Mouse (Mus musculus) hindbrain, embryonic 14.5 days (tissue): ENCODE data around the gene Dda1. TPM values are rescaled to one million over a fixed set of nuclear protein-coding genes. Genes with fewer than 3 reads are reported as not detected.

Experiments used
- ATAC-seq: fragments of 200-750 bp; cut with Nextera tagmentation; 2 replicates; pipeline ENCODE4 v1.8.0; 2017; ENCODE audit warnings: moderate number of reproducible peaks, mild to moderate bottlenecking, moderate TSS enrichment, moderate library complexity; ENCODE audit not compliant: low FRiP score
- DNase-seq: peaks from one replicate; pipeline ENCODE4 v3.0.0-alpha.2; 2015; ENCODE audit warnings: low spot score
- H3K27ac ChIP-seq: fragments of 300-500 bp; sonication (generic); 2 replicates; pipeline ENCODE4 v1.5.1; 2014; ENCODE audit warnings: mild to moderate bottlenecking, moderate library complexity
- H3K27me3 ChIP-seq: fragments of 300-500 bp; sonication (generic); 2 replicates; pipeline ENCODE4 v1.6.1; 2014; ENCODE audit warnings: mild to moderate bottlenecking, low read length, mixed read lengths; ENCODE audit not compliant: control insufficient read depth, insufficient read depth
- H3K36me3 ChIP-seq: fragments of 300-500 bp; sonication (generic); replicated peaks from 2 replicates; pipeline ENCODE4 v1.6.1; 2014; ENCODE audit not compliant: control insufficient read depth, insufficient read depth
- H3K4me1 ChIP-seq: fragments of 300-500 bp; sonication (generic); replicated peaks from 2 replicates; pipeline ENCODE4 v1.6.1; 2014; ENCODE audit warnings: antibody characterized with exemption, low read length, mixed read lengths; ENCODE audit not compliant: control insufficient read depth, insufficient read depth
- H3K4me2 ChIP-seq: fragments of 300-500 bp; sonication (generic); replicated peaks from 2 replicates; pipeline ENCODE4 v1.6.1; 2014; ENCODE audit warnings: mild to moderate bottlenecking, moderate library complexity
- H3K4me3 ChIP-seq: fragments of 300-500 bp; sonication (generic); replicated peaks from 2 replicates; pipeline ENCODE4 v1.5.1; 2014; ENCODE audit warnings: mild to moderate bottlenecking, low read length
- H3K9ac ChIP-seq: fragments of 300-500 bp; sonication (generic); 2 replicates; pipeline ENCODE4 v1.6.1; 2014
- H3K9me3 ChIP-seq: fragments of 300-500 bp; sonication (generic); 2 replicates; pipeline ENCODE4 v1.6.1; 2016; ENCODE audit warnings: low read length; ENCODE audit not compliant: control insufficient read depth
- WGBS: fragments of 180-500 bp; shearing (Covaris S2); extraction: QIAGEN DNeasy Blood & Tissue Kit; methylation state at CpG from one replicate; pipeline ENCODE4 v1.1.7; 2014; 5-methylcytosine and 5-hydroxymethylcytosine counted together
- polyA plus RNA-seq: library from polyadenylated mRNA; unstranded; fragments of >200 nt; fragmentation: Nextera tagmentation; extraction: Ambion mirVana; gene quantifications from 2 replicates; pipeline ENCODE4 v1.2.1, GENCODE M21; 2014

Dda1 gene
- polyA plus RNA-seq, 1 experiment from 2014 or later, result 218 TPM

DNA sequence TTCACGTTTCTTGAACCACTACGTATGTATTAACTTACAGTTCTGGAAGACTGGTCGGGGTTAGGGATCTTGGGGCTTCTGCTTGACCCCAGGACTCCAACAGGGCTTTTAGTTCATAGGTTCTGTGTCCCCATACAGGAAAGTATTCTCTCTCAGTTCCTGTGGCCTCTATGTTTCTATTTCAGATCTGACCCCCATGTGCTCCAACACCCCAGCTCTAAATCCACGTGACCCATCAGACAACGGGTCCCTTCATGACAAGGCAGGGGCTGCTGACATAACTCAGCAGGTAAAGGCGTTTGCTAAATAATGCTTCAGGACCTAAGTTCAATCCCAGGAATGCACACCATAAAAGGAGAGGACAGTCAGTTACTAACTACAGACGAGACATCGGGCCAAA lies 3.3 kb upstream of the Dda1 start:
- H3K4me1 ChIP-seq, result peaks cover 28% of the 10 kb centered on the region

GRCm38 (mm10) chr8:71466198-71466597 lies 2.8 kb upstream of the Dda1 start:
- Histone ChIP-seq H3K4me1 (peaks cover 30% of the 10 kb centered on the region), H3K27me3 (no peaks in the 10 kb centered on the region), H3K36me3 (peaks cover 10% of the 10 kb centered on the region), H3K4me3 (no peak overlapping the region), H3K9me3 (no peaks in the 10 kb centered on the region), H3K4me2 (no peak overlapping the region), H3K9ac (no peak overlapping the region), H3K27ac (no peak overlapping the region)
- DNase-seq, result no peak
- ATAC-seq, result no peak
- 97% methylated on average over 5 of the region's 5 CpGs for WGBS

More for the DNA sequence above, 3.3 kb upstream of the Dda1 start:
- peak overlapping the region; percentile 74 for H3K4me2 ChIP-seq
- ATAC-seq (no peak), DNase-seq (no peak)
- peak overlapping the region; percentile 54 for H3K4me3 ChIP-seq
- H3K27me3 ChIP-seq, result no peaks in the 10 kb centered on the region
- peak overlapping the region; percentile 61 for H3K9ac ChIP-seq
- H3K27ac ChIP-seq, result no peak overlapping the region
- H3K9me3 ChIP-seq, result no peaks in the 10 kb centered on the region
- 87% methylated on average over 8 of the region's 8 CpGs for WGBS
- H3K36me3 ChIP-seq, result peaks cover 10% of the 10 kb centered on the region

DNA sequence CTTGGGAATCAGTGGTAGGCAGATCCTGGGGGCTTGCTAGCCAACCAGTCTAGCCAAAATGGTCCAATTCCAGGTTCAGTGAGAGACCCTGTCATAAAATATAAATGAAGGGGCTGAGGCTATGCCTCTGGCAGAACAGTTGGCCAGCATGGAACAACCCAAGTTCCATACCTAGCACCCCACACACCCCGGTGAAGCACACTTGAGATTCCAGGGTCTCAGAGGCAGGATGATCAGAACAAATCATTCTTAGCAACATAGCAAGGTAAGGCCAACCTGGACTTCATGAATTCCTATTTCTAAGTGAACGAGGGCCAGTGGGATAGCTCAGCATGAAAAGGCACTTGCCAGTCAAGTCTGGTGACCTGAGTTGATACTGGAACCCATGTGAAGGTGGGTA lies 1.8 kb upstream of the Dda1 start:
- Histone ChIP-seq H3K9me3 (no peaks in the 10 kb centered on the region), H3K9ac (no peak overlapping the region), H3K4me1 (peaks cover 24% of the 10 kb centered on the region), H3K4me2 (no peak overlapping the region), H3K4me3 (no peak overlapping the region), H3K36me3 (peaks cover 18% of the 10 kb centered on the region), H3K27ac (no peak overlapping the region), H3K27me3 (no peaks in the 10 kb centered on the region)
- ATAC-seq, result no peak
- no peak for DNase-seq
- WGBS, result 96% methylated on average over 2 of the region's 2 CpGs

- no peak for ATAC-seq
- H3K4me3 ChIP-seq, result 0 out of 2 replicates have a peak overlapping the region, but pooled peaks have one; percentile 80
- no peak overlapping the region for H3K27ac ChIP-seq
- H3K27me3 ChIP-seq, result no peaks in the 10 kb centered on the region
- 92% methylated on average over 1 of the region's 1 CpGs for WGBS
- H3K36me3 ChIP-seq, result peaks cover 26% of the 10 kb centered on the region
- no peaks in the 10 kb centered on the region for H3K9me3 ChIP-seq
- no peak for DNase-seq
- H3K4me1 ChIP-seq, result peaks cover 20% of the 10 kb centered on the region
- no peak overlapping the region for H3K9ac ChIP-seq
- H3K4me2 ChIP-seq, result no peak overlapping the region
Measured at GRCm38 (mm10) chr8:71468001-71468400, 998 bp upstream of the Dda1 start.

- Histone ChIP-seq H3K4me1 (peaks cover 12% of the 10 kb centered on the region), H3K4me2 (peak overlapping the region; percentile 79), H3K9me3 (no peaks in the 10 kb centered on the region), H3K36me3 (peaks cover 40% of the 10 kb centered on the region), H3K27ac (peak overlapping the region; percentile 85), H3K27me3 (no peaks in the 10 kb centered on the region), H3K4me3 (peak overlapping the region; percentile 80), H3K9ac (peak overlapping the region; percentile 81)
- peak; percentile 74 for DNase-seq
- ATAC-seq, result peak; percentile 51
- WGBS, result under 1% methylated on average over 24 of the region's 24 CpGs
Measured at GRCm38 (mm10) chr8:71469411-71469810, 412 bp downstream of the Dda1 start.

DNA sequence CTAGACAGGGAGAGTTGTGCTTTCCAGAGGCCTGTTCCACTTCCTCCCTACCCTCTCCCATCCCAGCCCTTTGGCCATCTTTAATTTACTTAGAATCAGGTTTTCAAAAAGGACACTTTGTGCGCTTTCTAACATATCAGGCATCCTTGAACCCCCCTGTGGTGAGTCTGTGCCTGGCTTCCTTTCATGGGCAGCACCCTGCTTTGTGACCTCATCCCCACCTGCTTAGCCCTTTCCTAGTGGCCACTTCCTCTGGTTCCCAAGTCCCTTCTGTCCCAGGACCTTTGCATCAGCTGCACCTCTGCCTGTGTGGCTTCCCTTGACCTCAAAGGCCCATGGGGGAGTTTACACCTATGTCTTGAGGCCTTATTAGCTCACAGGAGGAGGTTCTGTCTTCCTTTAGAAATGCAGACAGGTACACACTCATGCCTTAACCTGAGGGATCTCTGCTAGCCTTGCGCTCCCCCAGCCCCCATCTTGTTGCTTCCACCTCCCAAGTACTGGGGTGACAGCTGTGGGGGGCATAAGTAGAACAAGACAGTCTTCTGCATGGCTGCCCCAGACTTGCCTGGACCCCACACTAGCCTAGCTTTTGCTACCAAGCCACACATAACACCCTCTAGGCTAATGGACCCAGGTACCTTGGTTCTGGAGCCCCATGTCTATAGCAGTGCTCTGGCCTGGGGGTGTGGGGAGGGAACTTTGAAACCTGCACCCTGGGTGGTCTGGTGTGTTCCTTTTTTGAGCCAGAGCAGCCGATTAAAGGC lies 1.3 kb downstream of the Dda1 start:
- 87% methylated on average over 3 of the region's 3 CpGs for WGBS
- Histone ChIP-seq H3K36me3 (peaks cover 49% of the 10 kb centered on the region), H3K27ac (0 out of 2 replicates have a peak overlapping the region, but pooled peaks have one; percentile 85), H3K27me3 (no peaks in the 10 kb centered on the region), H3K4me2 (peak overlapping the region; percentile 79), H3K9ac (peak overlapping the region; percentile 81), H3K4me3 (peak overlapping the region; percentile 80), H3K4me1 (peaks cover 12% of the 10 kb centered on the region), H3K9me3 (no peaks in the 10 kb centered on the region)
- ATAC-seq (no peak), DNase-seq (no peak)

DNA sequence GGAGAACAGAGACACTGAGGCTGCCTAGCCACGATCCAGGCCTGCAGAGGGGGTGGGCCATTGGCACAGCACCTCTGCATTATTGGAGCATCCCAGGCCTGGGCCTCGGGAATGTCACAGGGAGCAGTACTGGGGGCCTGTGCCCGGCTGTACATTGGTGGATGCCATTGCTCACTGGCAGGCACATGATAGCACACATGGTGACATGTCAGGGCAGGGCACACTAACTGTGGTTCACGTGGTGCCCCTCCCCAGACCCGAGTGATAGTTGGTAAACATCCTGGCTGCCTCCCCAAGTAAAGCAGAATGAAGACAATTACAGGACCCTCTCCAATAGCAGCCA lies 1.9 kb downstream of the Dda1 start:
- no peak for ATAC-seq
- peaks cover 50% of the 10 kb centered on the region for H3K36me3 ChIP-seq
- 86% methylated on average over 5 of the region's 5 CpGs for WGBS

DNA sequence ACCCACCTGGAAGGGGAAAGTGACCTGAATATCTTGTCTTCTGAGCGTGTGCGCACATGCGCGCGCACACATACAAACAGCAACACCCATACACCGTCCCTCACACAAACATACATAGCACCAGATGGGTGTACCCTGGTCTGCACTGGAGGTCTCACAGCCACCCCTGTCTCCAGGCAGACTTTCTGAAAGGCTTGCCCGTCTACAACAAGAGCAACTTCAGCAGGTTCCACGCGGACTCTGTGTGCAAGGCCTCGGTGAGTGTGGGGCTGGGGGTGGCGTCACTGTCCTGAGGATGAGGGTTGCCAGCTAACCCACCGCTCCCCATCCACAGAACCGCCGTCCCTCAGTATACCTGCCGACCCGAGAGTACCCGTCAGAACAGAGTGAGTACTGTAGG lies 2.9 kb downstream of the Dda1 start:
- ATAC-seq (no peak), DNase-seq (no peak)
- 95% methylated on average over 17 of the region's 17 CpGs for WGBS
- H3K9ac ChIP-seq, result no peak overlapping the region
- H3K36me3 ChIP-seq, result peaks cover 50% of the 10 kb centered on the region
- H3K4me1 ChIP-seq, result peaks cover 13% of the 10 kb centered on the region
- no peak overlapping the region for H3K4me3 ChIP-seq
- no peak overlapping the region for H3K4me2 ChIP-seq
- no peaks in the 10 kb centered on the region for H3K9me3 ChIP-seq
- H3K27ac ChIP-seq, result no peak overlapping the region
- H3K27me3 ChIP-seq, result no peaks in the 10 kb centered on the region

More for the DNA sequence above, 1.9 kb downstream of the Dda1 start:
- Histone ChIP-seq H3K9ac (0 out of 2 replicates have a peak overlapping the region, but pooled peaks have one; percentile 20), H3K9me3 (no peaks in the 10 kb centered on the region), H3K4me1 (peaks cover 12% of the 10 kb centered on the region), H3K4me3 (no peak overlapping the region), H3K4me2 (peak overlapping the region; percentile 79; the same call in 1 of the 2 replicates), H3K27me3 (no peaks in the 10 kb centered on the region), H3K27ac (no peak overlapping the region)
- no peak for DNase-seq

GRCm38 (mm10) chr8:71472601-71473386 lies 3.8 kb downstream of the Dda1 start:
- Histone ChIP-seq H3K36me3 (peaks cover 50% of the 10 kb centered on the region), H3K27ac (no peak overlapping the region), H3K9ac (no peak overlapping the region), H3K4me3 (no peak overlapping the region), H3K9me3 (no peaks in the 10 kb centered on the region), H3K4me1 (peaks cover 21% of the 10 kb centered on the region), H3K27me3 (no peaks in the 10 kb centered on the region), H3K4me2 (no peak overlapping the region)
- 89% methylated on average over 8 of the region's 8 CpGs for WGBS
- no peak for DNase-seq
- ATAC-seq, result no peak
